Mouse (Mus musculus): ENCODE measurements around the gene Get4.

Gene Get4

DNA sequence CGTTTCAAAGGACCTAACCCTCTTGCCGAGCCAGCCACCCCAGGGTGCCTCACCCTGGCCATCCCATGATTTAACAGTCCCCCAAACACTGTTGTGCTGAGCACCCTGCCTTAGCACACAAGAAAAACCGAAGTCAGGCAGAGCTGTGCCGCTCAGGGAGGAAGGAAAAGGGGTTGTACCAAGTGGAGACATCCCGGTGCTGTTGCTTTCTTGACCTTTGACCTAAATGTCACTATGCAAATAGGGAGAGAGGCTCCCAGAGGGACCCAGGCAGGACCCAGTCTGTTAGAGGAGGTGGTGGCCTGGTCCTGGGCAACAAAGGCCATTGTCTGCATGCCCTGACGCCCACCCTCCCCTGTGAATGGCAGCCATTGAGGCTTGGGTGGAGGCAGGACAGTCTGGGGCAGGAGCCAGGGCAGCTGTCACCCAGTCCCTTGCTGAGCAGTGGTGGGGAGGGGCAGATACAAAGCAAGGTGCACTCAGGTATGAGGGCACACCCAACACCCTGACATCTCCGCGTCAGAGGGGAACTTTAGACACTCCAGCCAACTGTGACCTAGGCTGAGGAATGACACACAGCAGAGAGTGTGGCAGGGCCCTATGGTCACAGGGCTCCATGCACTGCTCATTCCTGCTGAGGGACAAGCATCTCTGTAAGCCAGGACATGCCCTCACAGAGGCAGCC is 33.4 kb downstream of the Get4 start:
- DNase-seq: no peak

DNA sequence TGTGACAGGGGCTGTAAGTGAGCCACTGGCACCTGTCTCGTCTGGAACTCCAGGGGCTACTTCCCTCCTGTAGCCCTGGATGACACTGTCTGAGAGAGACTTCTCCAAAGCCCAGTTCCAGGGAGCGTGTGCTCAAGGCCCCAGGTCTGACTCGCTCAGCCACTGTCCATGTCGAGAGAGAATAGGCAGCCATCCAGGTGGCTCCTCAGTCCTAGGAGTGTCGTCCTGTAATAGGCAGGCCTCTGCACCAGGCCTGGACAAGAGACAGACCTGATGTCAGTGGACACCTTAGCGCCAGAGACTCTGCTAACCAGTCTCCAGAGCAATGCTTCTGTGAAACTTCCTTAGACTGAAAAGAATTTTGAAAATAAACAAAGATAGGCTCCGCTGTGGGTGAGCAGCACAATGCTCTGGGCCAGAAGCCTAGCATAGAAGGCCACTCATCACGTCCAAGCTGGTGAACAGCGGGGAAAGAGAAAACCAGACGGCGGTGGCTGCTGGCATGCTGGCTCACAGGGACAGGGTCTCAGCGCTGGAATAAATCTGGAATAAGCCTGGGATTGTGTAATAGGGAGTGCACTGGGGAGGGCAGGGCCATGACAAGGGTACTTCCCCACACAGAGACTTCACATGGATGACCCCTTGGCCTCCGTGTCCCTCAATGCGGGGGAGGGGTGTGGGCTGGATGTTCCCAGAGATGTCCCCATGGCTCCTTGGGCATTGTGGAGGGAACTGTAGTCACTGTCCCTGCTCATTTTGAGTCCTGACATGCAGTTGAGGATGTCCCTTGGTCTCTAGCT is 34.2 kb downstream of the Get4 start:
- no peak for DNase-seq

GRCm38 (mm10) chr5:139287099-139287498 is 35.0 kb downstream of the Get4 start:
- DNase-seq: no peak

GRCm38 (mm10) chr5:139287787-139288186 is 35.7 kb downstream of the Get4 start:
- no peak for DNase-seq

- no peak for DNase-seq
These were observed 36.5 kb downstream of the Get4 start for GRCm38 (mm10) chr5:139288591-139288990.

- no peak for DNase-seq
These were observed 38.5 kb downstream of the Get4 start for GRCm38 (mm10) chr5:139290467-139291259.

- DNase-seq: no peak
These were observed 39.9 kb downstream of the Get4 start for GRCm38 (mm10) chr5:139291811-139292560.

- DNase-seq: no peak
These were observed 42.0 kb downstream of the Get4 start for GRCm38 (mm10) chr5:139294089-139294488.

DNA sequence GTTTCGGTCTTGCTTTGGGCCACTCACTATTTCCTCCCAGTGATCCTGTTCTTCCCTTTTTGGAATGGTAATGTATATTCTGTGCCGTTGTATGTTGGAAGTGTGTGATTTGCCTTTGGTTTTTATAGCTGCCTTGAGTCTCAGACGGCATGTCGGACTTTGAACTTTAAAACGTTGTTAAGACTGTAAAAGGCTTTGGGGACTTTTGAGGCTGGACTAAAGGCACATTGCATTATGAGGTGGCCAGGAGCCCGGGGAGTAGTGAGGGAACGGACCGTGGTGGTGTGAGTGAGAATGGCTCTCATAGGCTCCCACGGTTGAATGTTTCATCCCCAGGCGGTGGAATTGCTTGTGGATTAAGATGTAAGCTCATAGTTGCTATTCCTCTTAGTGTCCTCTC is 45.0 kb downstream of the Get4 start:
- DNase-seq: no peak

DNA sequence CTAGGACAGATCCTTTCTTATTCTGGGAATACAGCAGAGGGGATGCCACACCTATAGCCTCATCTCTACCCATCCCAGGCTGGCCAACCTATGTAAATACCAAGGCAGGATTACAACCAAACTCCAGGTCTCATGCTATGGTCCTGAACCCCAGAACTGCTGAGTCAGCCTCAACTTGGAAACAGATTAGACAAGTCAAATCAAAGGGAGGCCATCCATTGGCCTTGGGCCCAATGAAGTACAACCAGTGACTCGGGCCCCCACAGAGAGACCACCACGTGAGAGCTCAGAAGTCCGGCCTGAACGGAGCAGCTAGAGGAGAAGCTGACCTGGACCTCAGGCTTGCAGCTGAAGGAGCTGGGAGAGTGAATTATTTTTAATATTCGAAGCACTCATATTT is 45.6 kb downstream of the Get4 start:
- no peak for DNase-seq

GRCm38 (mm10) chr5:139302101-139302500 is 50.0 kb downstream of the Get4 start:
- DNase-seq: no peak

DNA sequence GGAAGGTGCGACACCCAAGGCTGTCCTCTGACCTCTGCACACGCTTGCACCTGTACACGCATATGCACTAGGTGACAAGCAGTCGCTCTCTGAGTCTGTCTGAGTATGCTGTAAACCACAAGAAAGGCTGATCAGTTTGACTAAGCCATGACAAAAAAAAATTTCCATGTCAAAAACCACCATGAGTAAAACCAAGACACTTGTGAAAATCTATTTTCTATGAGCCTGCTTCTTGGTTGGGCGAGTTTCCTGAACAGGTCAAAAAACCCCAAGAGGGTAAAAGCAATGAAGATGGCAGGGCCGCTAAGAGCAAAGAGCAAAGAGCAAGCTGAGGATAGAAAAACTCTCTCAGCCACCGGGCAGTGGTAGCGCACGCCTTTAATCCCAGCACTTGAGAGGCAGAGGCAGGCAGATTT is 51.5 kb downstream of the Get4 start:
- DNase-seq: no peak

DNA sequence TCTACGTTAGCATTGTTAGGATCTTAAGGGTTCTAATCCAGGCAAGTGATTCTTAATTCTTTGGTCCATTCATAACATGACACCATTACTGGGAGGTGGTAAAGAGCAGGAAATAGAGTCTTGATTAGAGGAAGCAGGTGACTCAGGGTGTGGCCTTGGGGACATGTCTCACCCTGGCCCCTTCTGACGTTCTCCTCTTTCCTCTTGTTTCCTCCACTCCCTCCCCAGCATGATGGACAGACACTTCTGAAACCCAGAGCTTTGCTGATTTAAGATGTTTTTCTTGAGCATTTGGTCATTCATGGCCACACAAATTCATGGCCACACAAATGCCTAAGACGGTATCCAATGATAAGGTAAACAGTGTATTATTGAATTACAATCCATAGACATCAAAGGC is 57.8 kb downstream of the Get4 start:
- no peak for DNase-seq

- DNase-seq: no peak
These were observed 58.4 kb downstream of the Get4 start for GRCm38 (mm10) chr5:139310477-139310876.

DNA sequence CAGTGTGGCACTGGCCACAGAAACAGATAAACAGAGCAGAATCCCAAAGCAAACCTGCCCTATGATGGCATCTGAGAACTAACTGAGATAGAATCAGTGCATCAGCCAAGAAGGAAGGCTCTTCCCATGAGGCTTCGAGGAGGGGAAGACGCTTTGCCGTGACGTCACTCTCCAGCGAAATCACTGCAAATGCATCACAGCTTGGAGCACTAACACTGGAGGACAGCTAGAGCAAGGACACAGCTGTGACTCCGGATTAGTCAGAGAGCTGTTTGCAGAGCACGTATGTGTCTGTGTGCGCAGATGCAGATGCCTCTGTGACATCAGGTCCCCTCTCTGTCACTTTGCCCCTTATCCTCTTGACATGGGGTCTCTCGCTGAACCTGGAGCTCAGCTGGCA is 59.7 kb downstream of the Get4 start:
- no peak for DNase-seq

DNA sequence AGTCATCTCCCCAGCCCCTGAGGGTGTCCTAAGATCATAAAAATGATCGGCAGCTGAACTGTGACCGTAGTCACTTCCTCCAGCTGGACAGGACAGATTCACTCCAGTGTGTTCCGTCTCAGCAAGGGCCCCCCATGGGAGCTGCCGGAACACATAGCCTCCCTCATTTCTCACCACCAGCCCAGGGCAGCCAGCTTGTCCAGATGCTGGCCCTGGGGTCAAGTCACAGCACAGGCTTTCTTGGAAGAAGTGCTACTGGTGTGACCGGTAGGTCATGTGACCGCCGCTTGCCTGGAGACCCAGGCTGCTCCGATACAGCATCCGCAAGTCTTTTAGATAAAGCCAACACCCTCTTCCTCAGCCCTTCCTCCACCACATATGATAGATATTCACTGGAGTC is 61.4 kb downstream of the Get4 start:
- no peak for DNase-seq

GRCm38 (mm10) chr5:139314941-139315642 is 63.0 kb downstream of the Get4 start:
- DNase-seq: no peak

DNA sequence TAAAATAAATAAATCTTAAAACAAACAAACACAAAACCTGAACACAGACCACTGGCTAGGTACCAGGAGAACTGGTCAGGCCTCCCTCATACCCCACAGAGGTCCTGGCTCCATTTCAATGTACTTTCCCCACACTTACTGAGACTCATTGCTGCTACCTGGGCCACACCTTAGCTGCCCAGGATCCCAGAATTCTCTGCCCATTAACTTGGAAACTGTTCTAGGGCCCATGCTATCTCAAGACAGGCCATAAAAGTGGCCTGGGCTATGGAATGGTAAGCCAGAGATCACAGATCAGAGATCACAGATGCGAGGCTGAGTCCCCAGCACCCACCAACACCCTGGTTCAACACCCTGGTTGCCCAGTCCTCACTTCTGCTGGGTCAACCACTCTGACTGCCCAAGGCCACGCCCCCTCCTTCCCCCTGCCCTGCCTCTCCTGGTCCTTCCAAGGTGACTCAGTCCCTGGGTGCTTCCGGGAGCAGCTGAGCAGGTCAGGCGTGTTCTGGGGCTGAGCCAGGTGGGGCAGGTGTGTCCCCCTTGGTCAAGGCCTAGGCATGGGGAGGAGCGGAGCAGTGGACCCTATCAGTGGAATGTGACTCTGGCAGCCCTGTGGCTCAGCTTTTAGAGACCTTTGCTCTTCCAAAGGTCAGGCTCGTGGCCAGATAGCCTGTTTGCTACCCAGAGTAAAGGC is 65.0 kb downstream of the Get4 start:
- no peak for DNase-seq

- no peak for DNase-seq
These were observed 65.8 kb downstream of the Get4 start for GRCm38 (mm10) chr5:139317751-139318504.
